Comparison of ENCODE assay signal across 17 mouse cellular contexts in the genomic region with DNA sequence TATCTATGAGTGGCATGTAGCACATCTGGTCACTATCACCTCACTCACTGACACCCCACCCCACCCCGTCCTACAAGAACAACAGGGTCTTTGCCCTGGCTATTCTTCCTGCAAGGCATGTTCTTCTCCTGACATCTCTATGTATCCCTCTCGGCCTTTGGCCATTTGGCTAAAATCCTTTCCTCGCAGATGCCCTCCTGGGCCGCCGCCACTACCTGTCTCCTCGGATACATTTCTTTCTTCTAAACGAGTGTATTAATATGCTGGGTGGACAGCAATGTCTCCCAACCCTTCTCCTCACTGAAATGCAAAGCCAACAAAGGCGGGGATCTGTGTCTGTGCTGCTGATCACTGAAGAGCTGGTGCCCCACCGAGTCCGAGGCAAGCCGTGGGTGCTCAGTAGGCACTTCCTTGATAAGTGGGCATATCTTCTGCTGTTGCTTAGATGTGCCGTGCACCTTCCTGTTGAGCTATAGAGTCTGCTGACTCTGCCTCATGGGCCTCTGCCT.
"Had no signal": no experiment of that assay in that cellular context is flagged by ENCODE, and none has a peak within 500 bp of the region (broad histone marks: within the 10 kb centered on the region; RNA-seq: fewer than 3 reads in every experiment).

No protein-coding gene starts in this region.

- H3K27ac ChIP-seq: kidney, embryonic 15.5 days; left cerebral cortex, adult 2 months; limb, embryonic 12.5 days; liver, embryonic 14.5 days; midbrain, embryonic 10.5 days; neural tube, embryonic 13.5 days had no signal

- ATAC-seq: lung, postnatal 0 days; midbrain, embryonic 16.5 days had no signal

- H3K4me1 ChIP-seq: kidney, embryonic 15.5 days; limb, embryonic 12.5 days; midbrain, embryonic 10.5 days had no signal

- H3K36me3 ChIP-seq: kidney, embryonic 15.5 days; limb, embryonic 12.5 days; midbrain, embryonic 10.5 days; neural tube, embryonic 13.5 days had no signal

- H3K9me3 ChIP-seq: kidney, embryonic 15.5 days; limb, embryonic 12.5 days; midbrain, embryonic 10.5 days; neural tube, embryonic 13.5 days had no signal

- DNase-seq: kidney, postnatal 14 days; liver; lung, adult 2 months; lung, postnatal 4 days; retina, postnatal 1 day; right cerebral cortex, postnatal 4 days; spleen, adult 18-20 months; thymus, adult 18-20 months; thymus, postnatal 14 days had no signal

- H3K27me3 ChIP-seq: kidney, embryonic 15.5 days; limb, embryonic 12.5 days; neural tube, embryonic 13.5 days had no signal

- H3K4me2 ChIP-seq: kidney, embryonic 15.5 days; limb, embryonic 12.5 days; neural tube, embryonic 13.5 days had no signal

- H3K4me3 ChIP-seq: kidney, embryonic 15.5 days; left cerebral cortex, adult 2 months; limb, embryonic 12.5 days; midbrain, embryonic 10.5 days; neural tube, embryonic 13.5 days had no signal

- H3K9ac ChIP-seq: kidney, embryonic 15.5 days; limb, embryonic 12.5 days; liver, embryonic 14.5 days; neural tube, embryonic 13.5 days had no signal
